Mouse (Mus musculus): ENCODE results near the gene Exoc2.

DNA sequence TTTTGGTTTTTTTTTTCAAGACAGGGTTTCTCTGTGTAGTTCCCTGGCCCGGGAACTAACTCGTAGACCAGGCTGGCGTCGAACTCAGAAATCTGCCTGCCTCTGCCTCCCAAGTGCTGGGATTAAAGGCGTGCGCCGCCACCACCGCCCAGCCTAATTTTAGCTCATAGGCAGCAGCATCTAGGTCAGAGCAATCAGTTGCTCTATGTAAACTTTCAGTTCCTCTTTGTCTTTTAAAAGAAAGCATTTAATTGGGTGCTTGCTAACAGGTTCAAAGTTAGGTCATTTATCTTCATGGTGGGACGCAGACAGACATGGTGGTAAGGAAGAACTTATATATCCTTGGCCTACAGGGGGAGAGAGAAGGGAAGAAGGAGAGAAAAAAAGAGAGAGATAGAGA lies 24.7 kb downstream of the Exoc2 start:
- TF ChIP-seq EP300 (optimal IDR thresholded peaks at IDR 0.05) (no peak), CTCF (IDR thresholded peaks at IDR 0.05; ENCODE audit: low read depth) (no peak)
